Mouse (Mus musculus) liver, embryonic 14.5 days (tissue): Measurements from ENCODE around the gene Pold2.

Experiments
- CTCF ChIP-seq: IDR thresholded peaks from 2 replicates; pipeline ENCODE4 v1.5.1; 2016; ENCODE audit warnings: antibody characterized with exemption, low read depth, control low read depth
- EP300 ChIP-seq: IDR thresholded peaks from 2 replicates; pipeline ENCODE4 v1.6.1; 2016; ENCODE audit warnings: antibody characterized with exemption, low read depth

GRCm38 (mm10) chr11:5907096-5907495 lies 29.0 kb upstream of the Pold2 start:
- TF ChIP-seq CTCF (no peak), EP300 (no peak)
